ENCODE assay signal across 21 mouse cellular contexts in the genomic region with DNA sequence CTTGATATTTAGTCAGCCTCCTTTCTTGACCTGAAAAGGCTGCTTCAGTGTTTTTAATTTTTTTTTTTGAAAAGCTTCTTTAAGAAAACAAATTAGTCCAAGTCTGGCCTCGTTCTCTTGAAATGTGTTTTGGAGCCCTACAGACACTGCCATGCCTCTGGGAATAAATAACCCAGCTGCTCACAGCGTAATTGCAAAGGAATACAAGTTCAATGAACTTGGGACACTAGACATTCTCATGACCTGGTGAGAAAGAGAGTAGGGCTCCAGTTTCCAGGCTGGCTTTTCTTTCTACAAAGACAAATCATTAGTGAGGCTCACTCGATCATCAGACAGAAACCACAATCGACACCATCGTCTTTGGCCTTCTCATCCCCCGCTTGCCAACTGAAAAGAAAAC. TPM values are rescaled to one million over a fixed set of nuclear protein-coding genes. Genes with fewer than 3 reads are reported as not detected.
A peak's percentile ranks its signal among the peaks of the same experiment; 100 is the strongest.
DNase-seq lines count a peak whose midpoint lies in the region; ATAC-seq lines count a peak whose summit lies in the region.
"Had no signal": no experiment of that assay in that cellular context is flagged by ENCODE, and none has a peak within 500 bp of the region (broad histone marks: within the 10 kb centered on the region; RNA-seq: fewer than 3 reads in every experiment).

No protein-coding gene starts in this region.

- 73% methylated on average over 6 of the region's 6 CpGs for WGBS in heart, embryonic 11.5 days (ENCODE audit: insufficient replicate concordance)

- no peak overlapping the region for H3K4me2 ChIP-seq in heart, embryonic 11.5 days
- H3K4me2 ChIP-seq: forebrain, embryonic 15.5 days; hindbrain, embryonic 13.5 days; stomach, embryonic 15.5 days had no signal

- no peak overlapping the region for H3K27ac ChIP-seq in heart, embryonic 11.5 days (ENCODE audit: low read depth, low read length)
- H3K27ac ChIP-seq: forebrain, embryonic 15.5 days; hindbrain, embryonic 13.5 days; stomach, embryonic 15.5 days had no signal

- DNase-seq in gastrocnemius, adult 18-20 months (ENCODE audit: low spot score) = peak; percentile 29
- DNase-seq in gastrocnemius, adult 8-10 months (ENCODE audit: low spot score in 2 of 2) = no peak
- peak; percentile 56 to 62 for DNase-seq in heart, adult 9 months (ENCODE audit: low spot score in 2 of 2)
- peak; percentile 10 for DNase-seq in lung, postnatal 25 days (ENCODE audit: low spot score)
- DNase-seq in lung, postnatal 14 days = no peak
- DNase-seq in kidney, postnatal 36 days = peak; percentile 19 to 49
- no peak for DNase-seq in cerebellum, postnatal 4 days (ENCODE audit: low spot score in 2 of 2)
- DNase-seq: adrenal gland, postnatal 14 days; cerebellum, postnatal 10 days; gastrocnemius, postnatal 36 days; right cerebral cortex, postnatal 25 days; thymus, adult 18-20 months had no signal

- H3K4me3 ChIP-seq in heart, embryonic 11.5 days (ENCODE audit: low read depth, low read length) = no peak overlapping the region
- H3K4me3 ChIP-seq: forebrain, embryonic 15.5 days; hindbrain, embryonic 13.5 days; stomach, embryonic 15.5 days had no signal

- no peaks in the 10 kb centered on the region for H3K9me3 ChIP-seq in heart, embryonic 11.5 days (replicated peaks; ENCODE audit: control insufficient read depth, low read length)
- H3K9me3 ChIP-seq: forebrain, embryonic 15.5 days; hindbrain, embryonic 13.5 days; stomach, embryonic 15.5 days had no signal

- no peaks in the 10 kb centered on the region for H3K36me3 ChIP-seq in heart, embryonic 11.5 days (ENCODE audit: control insufficient read depth, insufficient read depth, low read length)
- H3K36me3 ChIP-seq: forebrain, embryonic 15.5 days; hindbrain, embryonic 13.5 days; stomach, embryonic 15.5 days had no signal

- H3K4me1 ChIP-seq in heart, embryonic 11.5 days (ENCODE audit: control insufficient read depth, insufficient read depth, low read length) = no peaks in the 10 kb centered on the region
- H3K4me1 ChIP-seq: forebrain, embryonic 15.5 days; hindbrain, embryonic 13.5 days; stomach, embryonic 15.5 days had no signal

- no peak for ATAC-seq in heart, embryonic 11.5 days (replicated peaks; ENCODE audit: insufficient number of reproducible peaks, low FRiP score, low TSS enrichment)
- ATAC-seq: forebrain, embryonic 15.5 days; inflammation-experienced regulatory T-cells, adult 6 months; lung, postnatal 0 days; Patski had no signal

- no peaks in the 10 kb centered on the region; the same call in 1 of the 2 replicates for H3K27me3 ChIP-seq in heart, embryonic 11.5 days (ENCODE audit: control insufficient read depth, insufficient read depth, low read length)
- H3K27me3 ChIP-seq: forebrain, embryonic 15.5 days; hindbrain, embryonic 13.5 days; Patski; stomach, embryonic 15.5 days had no signal

- no peak overlapping the region for H3K9ac ChIP-seq in heart, embryonic 11.5 days (ENCODE audit: low read depth, low read length)
- H3K9ac ChIP-seq: forebrain, embryonic 15.5 days; hindbrain, embryonic 13.5 days; stomach, embryonic 15.5 days had no signal

RNA-seq across cellular contexts. Expression of a gene that starts 37.3 kb away (rescaled TPM):
- total RNA-seq in gastrocnemius, adult 18-20 months (2021) = 100 to 1,000 TPM; 109 to 122 TPM
- 100 to 1,000 TPM; 103 to 126 (median 115) TPM for total RNA-seq in gastrocnemius, adult 8-10 months (2022)
- polyA plus RNA-seq in heart, embryonic 11.5 days (2014; fragmentation: Nextera tagmentation; extraction: Ambion mirVana) = 2.6 and 3.3 TPM in 2 replicates
- total RNA-seq: megakaryocyte-erythroid progenitor cell, adult 5-6 weeks; neutrophil, adult 5-6 weeks had no signal

Comparison
In these comparisons a context has a peak if more than half of its experiments do, and no peak if none do; other contexts are left out.
1. DNase-seq: peak in gastrocnemius, adult 18-20 months (single experiment), heart, adult 9 months (2 of 2), lung, postnatal 25 days (single experiment) and kidney, postnatal 36 days (2 of 2); none in gastrocnemius, adult 8-10 months (0 of 2), lung, postnatal 14 days (single experiment) and cerebellum, postnatal 4 days (0 of 2).